Mouse (Mus musculus): ENCODE measurements around the gene Cdan1. TPM values are rescaled to one million over a fixed set of nuclear protein-coding genes. Genes with fewer than 3 reads are reported as not detected.
"Not testable (repeated sequence)": the region's sequence is repeated elsewhere in the genome, so short reads cannot be mapped to it uniquely, and the experiment has no call there.

The Cdan1 gene
- total RNA-seq, 2 experiments from 2014 or later = 18.7 to 25.7 TPM

GRCm38 (mm10) chr2:120700379-120700885 lies 149.5 kb downstream of the Cdan1 start:
- no peak for DNase-seq (ENCODE audit: low spot score in 2 of 2)
- intact Hi-C loops (cut with DNase I) = no loop called here

GRCm38 (mm10) chr2:120697767-120698166 lies 152.2 kb downstream of the Cdan1 start:
- DNase-seq (ENCODE audit: low spot score in 2 of 2) = no peak
- intact Hi-C loops (cut with DNase I) = no loop called here

- DNase-seq (ENCODE audit: low spot score in 2 of 2); intact Hi-C loops (cut with DNase I): not testable (repeated sequence)
Measured at GRCm38 (mm10) chr2:120681151-120681550, 168.8 kb downstream of the Cdan1 start.

- DNase-seq (ENCODE audit: low spot score in 2 of 2) = peak in 1 of 2 experiments; percentile 14
- intact Hi-C loops (cut with DNase I) = loop anchor here (2.0 to 5.0 kb wide), 2 partner anchors 61 to 193 kb away; partner anchors contain the start of genes Haus2 and Lrrc57
Measured at GRCm38 (mm10) chr2:120670253-120670652, 179.7 kb downstream of the Cdan1 start.

- DNase-seq (ENCODE audit: low spot score in 2 of 2) = no peak
- intact Hi-C loops (cut with DNase I) = loop anchor here (10.0 kb wide), 1 partner anchor 133 kb away; no protein-coding TSS in a partner anchor
Measured at GRCm38 (mm10) chr2:120667446-120667845, 182.5 kb downstream of the Cdan1 start.

Other genes starting within 250 kb of the Cdan1 start
- gene Haus2, start 240.7 kb downstream of the Cdan1 start, total RNA-seq (2021) = 10 to 100 TPM; 16.3 to 17.1 TPM
- gene Lrrc57, start 240.6 kb downstream of the Cdan1 start, total RNA-seq (2021) = 10 to 100 TPM; 31.7 to 34.5 TPM
- 1 to 10 TPM; 8.5 to 8.7 TPM for gene Stard9, start 221.0 kb downstream of the Cdan1 start, total RNA-seq (2021)
- gene Ttbk2, start 476 bp upstream of the Cdan1 start, total RNA-seq (2021) = 10 to 100 TPM; 67.2 to 70.6 TPM
- gene Ubr1, start 120.6 kb upstream of the Cdan1 start, total RNA-seq (2021) = 10 to 100 TPM; 39.3 to 40.4 TPM
- gene Tmem62, start 126.9 kb upstream of the Cdan1 start, total RNA-seq (2021) = 10 to 100 TPM; 23.9 to 24.4 TPM
- 10 to 100 TPM; 53.7 to 57.9 TPM for gene Ccndbp1, start 158.3 kb upstream of the Cdan1 start, total RNA-seq (2021)
- gene Epb42, start 186.9 kb upstream of the Cdan1 start, total RNA-seq (2021) = under 1 TPM in 1 of 2 experiments, not detected in 1; 0.13 TPM
- gene Tgm5, start 235.7 kb upstream of the Cdan1 start, total RNA-seq (2021) = not detected